Mouse (Mus musculus) gastrocnemius, postnatal 10 days (tissue): ENCODE data around the gene Trip10. TPM values are rescaled to one million over a fixed set of nuclear protein-coding genes. Genes with fewer than 3 reads are reported as not detected.

Experiments used
- DNase-seq: peaks from one replicate; pipeline ENCODE4 v3.0.0; 2021; ENCODE audit warnings: mixed read lengths
- long read RNA-seq, 2 experiments: library from polyadenylated mRNA; stranded (forward); transcript quantifications; one replicate each; pipeline ENCODE4 v2.0.0; 2021
- total RNA-seq, 2 experiments: library from RNA; stranded (reverse); gene quantifications; 2 replicates each; pipeline ENCODE4 v1.2.3; 2021

Gene Trip10
- 10 to 100 TPM; 69.1 to 74.4 TPM for total RNA-seq
- long read RNA-seq, experiment 1, transcript Trip10-201 (14 exons, 2,224 nt), result minor isoform, 7 of 93 reads
- long read RNA-seq, experiment 1, transcript Trip10-202 (15 exons, 1,812 nt), result minor isoform, 19 of 93 reads
- long read RNA-seq, experiment 1, transcript Trip10-205 (15 exons, 2,136 nt), result major isoform, 38 of 93 reads
- long read RNA-seq, experiment 1, transcript Trip10-207 (14 exons, 2,016 nt), result minor isoform, 7 of 93 reads
- long read RNA-seq, experiment 1, partial matches to known transcripts, result 6 of 93 reads
- long read RNA-seq, experiment 1, other reads (novel, unspliced or antisense), result 16 of 93 reads
- long read RNA-seq, experiment 2, transcript Trip10-207 (14 exons, 2,016 nt), result minor isoform, 6 of 90 reads
- long read RNA-seq, experiment 2, transcript Trip10-201 (14 exons, 2,224 nt), result minor isoform, 6 of 90 reads
- long read RNA-seq, experiment 2, transcript Trip10-205 (15 exons, 2,136 nt), result major isoform, 32 of 90 reads
- long read RNA-seq, experiment 2, transcript Trip10-202 (15 exons, 1,812 nt), result minor isoform, 26 of 90 reads
- long read RNA-seq, experiment 2, partial matches to known transcripts, result 7 of 90 reads
- long read RNA-seq, experiment 2, other reads (novel, unspliced or antisense), result 13 of 90 reads

DNA sequence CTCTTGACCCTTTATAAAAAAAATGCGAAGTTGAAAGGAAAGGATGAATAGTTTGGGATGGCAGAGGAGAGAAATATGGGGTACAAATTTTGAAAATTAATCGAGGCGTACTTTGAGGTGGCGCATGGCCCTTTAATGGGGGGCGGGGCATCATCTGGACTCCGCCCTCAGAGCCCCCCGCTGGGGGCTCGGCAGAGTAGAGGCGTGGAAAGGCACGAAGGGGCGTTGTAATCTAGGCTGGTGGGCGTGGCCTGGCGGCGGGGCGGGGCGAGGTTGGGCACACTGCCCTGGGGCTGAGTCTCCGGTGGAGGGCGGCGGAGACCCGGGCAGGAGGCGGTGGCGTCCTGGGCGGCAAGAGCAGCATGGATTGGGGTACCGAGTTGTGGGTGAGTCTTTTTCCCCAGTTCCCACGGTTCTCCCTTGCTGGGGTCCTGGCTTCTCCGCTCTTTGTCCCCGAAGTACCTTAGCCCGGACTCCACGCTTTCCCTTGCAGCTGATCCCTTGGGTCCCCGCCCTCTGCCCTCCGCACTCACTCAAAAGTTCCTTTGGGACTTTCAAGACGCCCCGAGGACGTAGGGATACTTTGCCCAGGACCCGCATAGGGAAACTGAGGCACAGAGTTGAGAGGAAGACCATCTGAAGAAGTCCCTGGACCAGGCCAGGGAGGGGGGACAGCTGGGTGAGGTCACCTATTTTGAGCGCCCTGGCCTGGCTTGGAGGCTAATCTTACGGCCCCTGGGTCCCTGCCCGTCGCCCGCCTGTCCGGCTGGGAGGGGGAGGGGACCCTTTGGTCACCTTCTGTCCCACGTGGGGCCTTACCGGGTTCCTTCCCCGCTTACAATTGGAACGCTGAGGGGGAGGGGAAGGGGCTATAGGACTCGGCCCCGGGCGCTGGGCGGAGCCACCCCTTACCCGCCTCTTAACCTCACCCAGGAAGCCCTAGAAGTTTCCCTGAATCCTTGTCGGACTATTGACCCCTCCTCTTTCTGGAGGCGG, at the start of gene Trip10:
Gene Trip10, plus strand, starts transcription at position 270 of the 996 bp plus-strand sequence.
- peak; percentile 99 for DNase-seq

DNA sequence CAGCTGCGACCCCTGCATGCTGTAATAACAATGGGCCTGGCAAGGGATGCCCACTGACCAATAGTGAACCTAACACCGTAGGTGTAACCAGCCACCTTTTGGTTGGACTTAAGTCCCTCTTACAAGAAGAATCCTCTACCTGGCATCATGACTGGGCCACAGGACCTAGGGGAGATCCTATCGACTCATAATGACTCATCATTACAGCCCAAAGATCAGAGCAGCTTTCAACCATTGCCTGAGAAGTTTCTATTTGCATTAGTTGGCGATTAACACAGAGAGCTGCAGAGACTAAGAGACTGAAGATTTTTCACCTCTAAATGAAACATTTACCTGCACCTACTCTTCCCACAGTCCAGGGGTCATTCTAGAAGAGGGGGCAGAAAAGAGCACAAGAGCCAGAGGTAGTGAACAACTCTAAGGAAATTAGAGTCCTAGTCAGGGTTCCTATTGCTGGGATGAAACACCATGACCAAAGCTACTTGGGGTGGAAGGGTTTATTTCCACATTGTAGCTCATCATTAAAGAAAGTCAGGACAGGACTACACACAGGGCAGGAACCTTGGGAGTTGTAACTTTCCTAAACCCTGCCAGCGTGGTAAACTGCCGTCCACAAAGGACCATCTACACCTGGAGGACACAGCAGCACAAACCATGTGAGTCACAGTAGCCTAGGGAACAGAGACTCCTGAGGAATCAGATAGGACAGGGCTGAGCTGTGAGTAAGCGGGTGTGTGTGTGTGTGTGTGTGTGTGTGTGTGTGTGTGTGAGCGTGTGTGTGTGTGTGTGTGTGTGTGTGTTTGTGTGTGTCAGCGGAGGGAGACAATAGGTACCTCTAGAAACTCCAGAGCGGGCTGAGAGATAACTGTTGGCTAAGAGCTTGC, 47.2 kb upstream of the Trip10 start:
- DNase-seq, result no peak

DNA sequence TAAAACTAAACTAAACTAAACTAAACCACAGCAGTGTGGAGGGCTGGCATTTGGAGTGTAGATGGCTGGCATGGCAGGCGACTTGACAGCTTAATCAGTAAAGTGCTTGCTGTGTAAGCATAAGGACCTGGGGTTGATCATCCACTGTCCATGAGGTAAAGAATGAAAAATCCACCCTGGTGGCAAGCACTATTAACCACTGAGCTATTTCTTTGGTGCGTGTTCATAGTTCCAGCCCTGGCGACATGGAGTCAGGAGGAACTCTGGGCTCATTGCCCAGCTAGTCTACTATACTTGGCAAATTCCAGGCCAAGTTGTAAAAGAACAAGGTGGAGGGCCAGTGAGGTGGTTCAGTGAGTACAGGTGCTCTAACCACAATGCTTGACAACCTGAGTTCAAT, 41.3 kb upstream of the Trip10 start:
- no peak for DNase-seq

DNA sequence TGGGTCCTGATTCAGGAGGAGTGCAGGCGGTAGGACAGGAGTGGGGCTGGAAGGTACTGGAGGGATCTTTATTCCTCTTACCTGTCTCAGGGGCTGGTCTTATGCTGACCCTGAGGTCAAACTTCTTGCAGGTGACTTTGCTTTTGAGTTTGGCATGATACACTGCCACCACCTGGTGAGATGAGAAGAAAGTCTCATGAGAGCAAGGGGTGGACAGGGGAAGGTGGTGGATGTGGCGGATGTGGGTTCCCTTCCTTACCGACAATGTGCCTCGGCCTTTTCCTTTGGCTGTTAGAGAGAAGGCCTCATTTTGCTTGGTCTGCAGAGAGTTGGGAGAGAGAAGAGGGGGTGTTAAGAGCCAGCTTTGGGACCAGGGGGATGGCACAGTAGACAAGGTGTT, 39.9 kb upstream of the Trip10 start:
- no peak for DNase-seq

DNA sequence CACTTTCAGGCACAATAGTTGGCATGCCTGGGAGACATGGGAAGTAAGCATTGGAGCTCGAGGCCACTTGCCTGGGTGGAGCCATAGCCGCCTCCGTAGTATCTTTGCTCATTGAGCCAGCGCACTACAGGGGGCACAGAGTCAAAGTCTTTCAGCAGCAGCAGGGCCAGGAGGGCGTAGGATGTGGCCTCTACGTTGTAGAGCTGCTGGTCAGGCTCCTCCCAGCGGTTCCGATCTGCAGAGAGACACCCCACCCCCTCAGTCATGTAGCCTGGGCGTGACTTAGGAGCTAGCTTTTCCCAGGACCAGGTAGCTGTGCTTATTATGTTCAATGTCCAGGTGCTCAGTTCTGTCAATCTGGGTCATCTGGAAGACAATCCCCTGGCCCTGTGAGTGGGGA, 37.8 kb upstream of the Trip10 start:
- no peak for DNase-seq

DNA sequence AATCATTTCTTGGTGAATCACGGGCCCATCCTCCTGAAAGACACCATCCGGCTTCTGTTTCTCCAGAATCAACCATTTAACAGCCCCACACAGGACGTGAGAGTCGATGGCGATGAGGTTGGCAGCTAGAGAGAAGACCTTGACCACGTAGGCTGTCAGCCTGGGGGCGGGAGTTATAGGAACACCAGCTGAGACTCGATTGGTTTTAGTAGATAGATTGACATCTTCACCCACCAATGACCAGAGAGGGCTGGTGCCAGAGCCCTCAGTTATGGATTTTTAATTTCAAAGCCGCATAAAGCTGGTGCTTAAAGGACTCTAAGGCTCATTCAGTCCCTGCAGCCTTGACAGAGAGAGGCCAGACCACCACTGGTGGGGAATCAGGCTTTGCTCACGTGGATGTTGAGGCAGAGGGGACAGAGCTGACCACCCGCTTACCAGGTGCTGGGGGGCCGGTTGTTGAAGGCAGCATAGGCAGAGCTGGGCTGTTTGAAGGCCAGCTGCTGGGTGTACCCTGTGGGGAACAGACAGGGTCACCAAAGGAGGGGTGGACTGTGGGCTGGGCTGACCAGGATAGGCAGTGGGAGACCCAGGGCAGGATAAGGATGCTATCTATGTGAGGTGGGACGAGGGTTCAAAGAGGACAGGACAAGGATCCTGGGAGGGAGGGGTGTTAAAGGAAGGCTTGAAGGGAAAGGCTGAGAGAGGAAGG, 34.4 kb upstream of the Trip10 start:
- no peak for DNase-seq

DNA sequence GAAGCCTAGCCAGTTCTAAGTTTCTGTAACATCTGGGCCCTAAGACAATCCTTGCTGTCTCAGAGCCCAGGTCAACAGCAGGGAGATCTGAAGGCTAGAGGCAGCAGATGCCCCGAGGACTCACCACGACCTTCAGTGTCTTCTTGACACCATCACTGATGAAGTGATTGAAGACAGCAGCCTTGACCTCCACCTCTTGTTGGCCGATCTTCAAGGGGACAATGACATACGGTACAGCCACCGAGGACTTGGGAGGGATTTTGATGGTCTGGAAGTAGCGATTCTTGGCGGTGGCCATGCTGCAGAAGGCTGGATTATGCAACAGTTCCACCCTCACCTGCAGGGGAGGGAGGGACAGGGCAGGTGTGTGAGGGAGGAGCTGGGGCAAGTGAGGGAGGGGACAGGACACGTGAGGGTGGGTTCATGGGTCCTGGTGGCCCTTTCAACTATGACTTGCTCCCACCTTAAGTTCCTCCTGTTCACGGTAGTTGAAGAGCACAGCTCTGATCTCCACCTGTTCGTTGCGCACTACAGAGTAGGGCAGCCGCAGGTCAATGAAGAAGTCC, 30.8 kb upstream of the Trip10 start:
- no peak for DNase-seq

DNA sequence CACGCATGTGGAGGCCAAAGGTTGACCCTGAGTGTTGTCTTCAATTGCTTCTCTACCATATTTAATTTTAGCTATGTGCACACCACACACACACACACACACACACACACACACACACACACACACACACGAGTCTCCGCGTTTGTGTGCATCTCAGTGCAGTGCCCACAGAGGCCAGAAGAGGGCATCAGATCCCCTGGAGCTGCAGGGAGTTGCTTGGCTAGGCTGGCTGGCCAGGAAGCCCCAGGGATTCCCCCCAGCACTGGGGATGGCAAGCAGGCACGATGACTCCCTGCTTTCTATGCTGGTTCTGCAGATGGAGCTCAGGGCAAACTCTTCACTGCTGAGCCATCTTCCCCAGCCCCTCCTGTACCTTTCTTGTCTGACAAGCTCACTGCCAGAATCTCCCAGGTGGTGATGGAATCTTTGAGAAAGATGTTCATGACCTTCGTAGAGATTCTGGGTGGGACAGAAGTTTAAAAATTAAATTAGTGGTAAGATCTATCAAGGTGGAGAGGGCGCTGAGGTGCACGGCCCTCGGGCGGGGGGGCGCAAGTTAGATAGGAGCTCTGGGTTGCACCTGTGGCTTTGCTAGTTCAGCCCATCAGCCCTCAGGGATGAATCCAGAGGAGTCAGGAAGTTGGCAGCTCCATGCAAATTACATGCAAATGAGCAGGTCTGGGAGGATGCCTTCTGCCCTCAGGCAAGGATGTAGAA, 29.9 kb upstream of the Trip10 start:
- DNase-seq, result peak; percentile 81

DNA sequence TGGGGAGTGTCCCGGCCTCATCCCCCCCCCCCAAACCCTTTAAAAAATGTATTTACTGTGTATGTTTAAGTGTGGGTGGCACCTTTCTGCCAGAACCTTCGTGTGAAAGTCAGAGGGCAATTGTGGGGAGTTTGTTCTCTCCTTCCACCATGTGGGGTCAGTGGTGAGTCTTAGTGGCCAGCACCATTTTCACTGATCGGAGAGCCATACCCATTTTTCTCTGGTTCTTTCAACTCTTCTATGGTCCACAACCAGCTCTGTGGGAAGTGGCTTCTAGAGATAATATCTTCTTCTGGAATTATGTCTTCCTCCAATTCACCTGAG, 29.4 kb upstream of the Trip10 start:
- DNase-seq, result no peak

DNA sequence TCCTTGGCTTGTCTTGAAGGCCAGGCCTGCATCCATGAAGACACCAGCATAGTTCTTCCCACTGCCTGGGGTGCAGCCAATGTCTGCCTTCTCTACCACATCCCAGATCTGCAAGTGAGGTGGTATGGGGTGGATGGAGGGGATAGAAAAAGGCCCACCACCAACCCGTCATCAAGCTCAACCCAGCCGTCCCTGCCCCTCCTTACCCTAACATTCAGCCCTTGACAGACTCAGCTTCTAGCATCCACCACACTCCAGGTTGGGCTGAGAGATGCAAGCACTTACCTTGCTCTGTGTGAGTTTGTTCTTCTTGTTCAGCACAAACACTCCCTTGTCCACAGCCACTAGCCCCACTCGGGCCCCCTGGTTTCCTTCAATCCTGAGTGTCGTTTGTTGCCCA, 27.3 kb upstream of the Trip10 start:
- DNase-seq, result no peak

DNA sequence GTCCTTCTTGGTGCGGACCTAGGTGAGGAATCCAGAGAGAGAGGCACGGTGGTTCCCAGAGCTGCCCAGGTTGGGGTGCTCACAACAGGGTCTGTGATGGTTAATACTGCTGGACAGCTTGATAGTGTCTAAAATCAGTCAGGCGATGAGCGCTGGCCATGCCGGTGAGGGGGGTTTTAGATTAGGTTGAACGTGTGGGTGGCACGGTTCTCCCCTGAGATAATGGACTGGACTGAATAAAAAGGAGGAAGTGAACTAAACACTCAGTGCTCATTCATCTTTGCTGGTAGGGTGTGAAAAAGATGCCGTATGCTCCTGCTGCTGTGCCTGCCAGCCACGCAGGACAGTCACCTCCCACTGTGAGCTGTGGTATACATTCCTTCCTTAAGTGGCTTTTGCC, 25.9 kb upstream of the Trip10 start:
- DNase-seq, result no peak

DNA sequence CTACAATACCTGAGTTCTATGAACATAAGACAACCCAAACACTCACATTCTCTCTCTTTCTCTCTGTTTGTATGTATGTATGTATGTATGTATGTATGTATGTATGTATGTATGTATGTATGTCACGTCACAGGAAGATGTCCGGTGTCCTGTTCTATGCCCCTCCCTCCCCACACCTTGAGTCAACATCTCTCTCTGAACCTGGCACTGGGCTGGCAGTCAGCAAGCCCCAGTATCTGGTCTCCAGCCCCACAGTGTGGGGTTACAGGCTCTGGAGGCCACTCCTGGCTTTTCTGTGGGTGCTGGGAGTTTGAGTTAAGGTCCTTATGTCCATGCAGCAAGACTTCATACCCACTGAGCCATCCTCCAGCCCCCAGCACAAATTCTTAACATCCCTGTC, 21.8 kb upstream of the Trip10 start:
- no peak for DNase-seq

DNA sequence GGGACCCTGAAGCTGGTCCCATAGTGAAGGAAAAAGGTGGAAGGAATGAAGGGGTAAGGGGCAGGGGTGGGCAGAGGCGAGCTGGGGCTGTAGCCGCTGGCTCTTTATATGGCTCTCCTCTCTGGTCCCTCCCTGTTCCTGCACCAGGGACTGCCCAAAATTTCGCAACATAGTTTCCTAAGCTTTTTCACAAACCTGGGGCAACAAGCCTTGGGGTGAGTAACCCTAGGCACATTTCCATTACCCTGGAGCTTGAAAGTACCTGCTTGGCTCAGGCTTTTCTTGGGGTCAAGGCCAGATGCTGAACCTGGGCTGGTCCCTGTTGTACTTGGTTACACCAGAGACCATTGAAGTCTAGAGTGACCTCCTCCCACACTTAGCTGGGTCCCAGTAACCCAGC, 21.2 kb upstream of the Trip10 start, which contains the start of gene C3:
Gene C3, minus strand, starts transcription at position 123 of the 400 bp plus-strand sequence.
- DNase-seq, result no peak

DNA sequence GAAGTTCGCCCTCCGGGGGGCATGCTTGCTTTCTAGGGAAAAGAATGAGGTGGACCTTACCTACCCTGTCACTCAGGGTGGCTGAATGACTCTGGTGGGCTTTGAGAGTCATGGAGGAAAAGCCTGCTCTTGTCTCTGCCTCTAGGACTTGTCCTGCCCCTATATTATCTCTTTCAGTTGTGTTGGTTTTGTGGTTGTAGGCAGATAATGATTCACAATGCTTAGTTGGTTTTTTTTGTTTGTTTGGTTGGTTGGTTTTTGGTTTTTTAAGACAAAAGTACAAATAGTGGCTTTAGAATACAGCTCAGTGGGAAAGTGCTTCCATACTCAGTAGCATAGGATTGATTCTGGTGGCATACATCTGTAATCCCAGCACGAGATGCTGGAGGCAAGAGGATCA, 20.4 kb upstream of the Trip10 start:
- DNase-seq, result no peak

DNA sequence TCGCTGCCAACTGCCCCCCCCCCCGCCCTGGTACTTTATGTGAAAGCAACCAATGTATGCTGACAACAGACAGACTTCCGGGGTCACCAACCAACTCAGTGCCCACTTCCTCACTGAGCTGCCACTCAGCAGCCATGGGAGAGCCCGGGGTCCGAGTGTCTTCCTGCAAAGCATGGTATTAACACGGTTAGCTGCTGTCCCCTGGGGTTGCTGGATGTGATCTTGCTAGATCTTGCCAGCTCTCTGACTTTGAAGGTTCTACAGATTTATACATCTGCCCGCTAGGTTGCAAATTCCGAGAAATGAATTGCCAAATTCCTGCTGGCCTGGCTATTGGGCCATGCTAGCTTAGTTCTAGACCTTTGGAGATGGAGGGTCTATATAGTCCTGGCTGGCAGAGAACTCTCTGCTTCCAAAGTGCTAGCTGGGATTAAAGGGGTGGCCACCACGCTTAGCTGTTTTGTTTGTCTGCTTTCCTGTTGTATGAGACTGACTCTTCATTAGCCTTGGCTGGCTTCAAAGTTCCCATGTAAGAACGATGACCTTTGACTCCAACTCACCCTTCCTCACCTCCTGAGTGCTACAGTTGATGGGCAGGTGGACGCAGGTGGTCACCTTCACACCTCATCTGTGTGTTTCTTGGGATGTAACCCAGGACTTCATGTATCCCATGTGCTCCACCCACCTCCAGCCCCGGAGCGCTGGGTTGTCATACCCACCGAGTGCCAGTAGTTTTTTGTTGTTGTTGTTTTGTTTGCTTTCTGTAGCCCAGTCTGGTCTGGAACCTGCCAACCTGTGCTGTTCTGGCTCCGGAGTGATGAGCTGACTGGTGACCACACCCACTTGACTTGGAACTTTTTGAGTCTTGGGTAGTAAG, 19.2 kb upstream of the Trip10 start:
- no peak for DNase-seq

DNA sequence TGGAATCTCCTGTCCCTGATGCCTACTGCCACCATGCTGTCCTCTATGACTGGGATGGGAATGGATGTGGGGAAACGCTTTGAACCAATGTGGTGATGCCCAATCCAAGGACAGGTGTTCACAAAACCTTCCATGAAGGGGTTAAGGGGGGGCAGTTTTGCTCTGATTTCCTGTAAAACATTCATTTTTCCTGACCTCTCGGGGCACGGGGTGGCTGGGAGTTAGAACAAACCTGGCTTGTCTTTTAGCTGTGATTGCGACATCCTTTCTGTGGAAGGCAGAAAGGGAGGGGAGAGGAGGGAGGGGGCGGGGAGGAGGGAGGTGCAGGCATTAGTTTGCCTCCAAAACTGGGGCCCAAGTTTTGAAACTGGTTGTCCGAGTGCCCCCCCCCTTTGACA, 18.5 kb upstream of the Trip10 start:
- no peak for DNase-seq

DNA sequence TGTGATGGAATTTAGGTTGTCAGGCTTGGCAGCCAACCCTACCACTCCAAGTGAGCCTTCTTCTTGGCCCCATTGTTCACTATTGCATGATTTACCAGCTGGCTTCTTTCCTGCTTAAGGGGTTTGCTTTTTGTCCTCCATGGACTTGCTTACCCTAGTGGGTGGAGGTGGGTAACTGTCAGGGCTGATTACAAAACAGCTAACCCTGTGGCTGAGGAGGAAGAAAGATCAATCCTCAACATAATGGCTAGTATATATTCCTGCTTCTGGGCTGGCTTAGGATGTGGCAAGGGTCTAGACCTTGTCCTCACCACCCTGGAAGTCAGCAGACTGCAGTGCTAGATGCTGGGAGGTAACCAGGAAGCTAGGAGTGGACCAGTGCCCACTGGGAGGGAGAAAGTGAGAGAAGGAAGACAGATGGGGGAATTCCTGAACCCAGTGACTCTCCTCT, 17.9 kb upstream of the Trip10 start:
- no peak for DNase-seq

DNA sequence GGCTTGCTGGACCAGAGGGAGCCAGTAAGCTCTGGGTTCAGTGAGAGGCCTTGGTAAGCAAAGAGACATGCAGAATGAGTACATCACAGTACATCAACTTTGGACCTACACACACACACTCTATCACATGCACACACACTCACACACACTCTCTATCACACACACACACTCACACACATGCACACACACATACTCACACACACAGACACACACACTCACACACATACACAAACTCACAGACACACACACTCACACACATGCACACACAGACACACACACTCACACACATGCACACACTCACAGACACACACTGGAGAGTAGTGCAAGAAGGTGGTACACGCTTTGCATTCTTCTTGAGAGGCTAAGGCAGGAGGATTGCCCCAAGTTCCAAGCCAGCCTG, 17.1 kb upstream of the Trip10 start:
- DNase-seq, result no peak

DNA sequence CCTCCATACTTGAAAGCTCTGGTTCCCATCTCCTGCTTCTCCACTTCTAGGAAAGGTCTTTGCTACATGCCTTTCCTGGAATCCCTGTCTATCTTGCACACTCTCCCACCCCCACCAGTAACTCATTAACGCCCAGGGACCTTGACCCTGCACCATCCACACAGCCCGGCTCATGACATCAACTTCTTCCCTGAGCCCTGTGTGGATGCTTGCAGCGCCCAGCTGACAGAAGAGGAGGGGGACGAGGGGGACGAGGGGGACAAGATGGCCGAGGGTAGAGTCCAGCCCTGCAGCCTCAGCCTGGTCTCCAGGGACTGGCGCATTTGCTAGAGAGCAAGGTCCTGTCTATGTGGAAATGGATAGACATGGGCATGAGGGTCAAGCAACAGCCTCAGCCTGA, 16.2 kb upstream of the Trip10 start:
- no peak for DNase-seq
